Mouse (Mus musculus) CH12F3 (cell line): ENCODE measurements around the gene I0C0044D17Rik.

Experiments
- in situ Hi-C: fragments of 300-500 bp; cut with MboI; formaldehyde crosslinking; loops from 2 replicates; pipeline ENCODE4 v1.14.3; 2020; ENCODE audit warnings: low sequenced_read_pairs

I0C0044D17Rik gene

DNA sequence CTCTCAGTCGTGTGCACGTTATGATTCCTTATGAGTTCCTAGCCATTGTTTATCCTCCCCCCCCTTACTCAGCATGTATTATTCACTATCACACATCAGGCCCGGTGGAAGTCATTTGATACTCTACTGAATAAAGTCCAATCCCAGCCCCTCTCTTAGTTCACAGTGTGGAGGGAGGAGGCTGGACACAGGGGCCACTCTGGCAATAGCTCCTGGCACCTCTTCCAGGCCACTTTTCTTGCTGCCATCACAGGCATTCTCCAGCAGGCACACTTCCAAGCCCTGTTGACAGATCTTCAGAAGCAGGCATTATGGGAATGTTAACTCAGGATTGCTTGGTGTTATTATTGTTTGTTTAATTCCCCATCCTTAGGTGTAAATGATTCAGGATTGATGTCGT lies 11.1 kb upstream of the I0C0044D17Rik start:
- in situ Hi-C loops: no loop called here

DNA sequence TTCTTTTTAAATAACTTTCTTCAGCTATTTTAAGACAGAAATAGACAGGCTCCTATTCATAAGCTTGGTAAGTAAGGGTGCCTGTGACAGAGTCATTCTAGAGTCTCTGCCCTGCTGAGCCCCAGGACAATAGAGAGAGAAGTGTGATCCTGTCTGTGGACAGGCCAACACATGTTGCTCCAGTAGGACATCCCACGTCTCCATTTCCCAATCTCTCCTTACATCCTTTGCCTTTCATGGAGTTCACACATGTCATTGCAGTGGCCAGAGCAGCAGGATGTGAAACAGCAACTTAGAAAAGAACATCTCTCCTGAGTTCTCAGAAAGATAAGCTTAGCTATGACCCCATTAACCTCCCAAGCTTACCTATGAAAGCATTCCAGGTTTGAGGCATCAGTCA lies 8.1 kb upstream of the I0C0044D17Rik start:
- in situ Hi-C loops: no loop called here

DNA sequence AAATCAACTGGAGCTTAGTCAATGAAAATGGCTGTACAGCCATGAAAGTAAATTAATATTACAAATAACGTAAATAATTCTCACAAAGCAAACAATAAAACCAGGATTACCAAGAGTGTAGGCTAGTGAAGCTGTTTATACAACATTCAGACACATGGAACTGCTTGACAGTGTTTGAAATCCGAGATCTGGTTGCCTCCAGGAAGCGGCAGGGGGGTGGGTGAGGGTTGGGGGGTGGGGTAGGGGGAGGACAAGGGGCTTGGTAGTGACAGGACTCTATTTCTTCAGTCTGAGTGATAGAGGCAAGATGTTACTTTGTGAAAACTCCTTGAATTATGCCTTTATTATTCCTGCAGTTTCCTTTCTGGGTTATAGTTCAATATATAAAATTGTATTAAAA lies 3.1 kb upstream of the I0C0044D17Rik start:
- in situ Hi-C loops: no loop called here

DNA sequence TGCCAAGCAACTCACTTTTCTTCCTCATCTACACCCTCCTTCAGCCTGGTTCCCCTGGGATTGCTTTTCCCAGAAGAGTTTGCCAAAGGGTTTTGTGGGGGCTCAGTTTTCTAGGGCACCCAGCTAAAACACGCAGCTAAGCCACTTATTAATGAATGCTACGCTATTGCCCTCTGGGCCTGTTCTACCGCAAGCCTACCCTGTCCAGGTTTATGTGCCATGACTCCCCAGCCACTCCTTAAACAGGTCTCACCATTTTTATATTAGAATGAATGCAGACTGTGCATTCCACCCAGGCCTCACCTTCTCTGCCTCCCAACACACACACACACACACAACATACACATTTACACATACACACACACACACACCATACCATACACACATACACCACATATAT lies 593 bp downstream of the I0C0044D17Rik start:
- in situ Hi-C loops: no loop called here

DNA sequence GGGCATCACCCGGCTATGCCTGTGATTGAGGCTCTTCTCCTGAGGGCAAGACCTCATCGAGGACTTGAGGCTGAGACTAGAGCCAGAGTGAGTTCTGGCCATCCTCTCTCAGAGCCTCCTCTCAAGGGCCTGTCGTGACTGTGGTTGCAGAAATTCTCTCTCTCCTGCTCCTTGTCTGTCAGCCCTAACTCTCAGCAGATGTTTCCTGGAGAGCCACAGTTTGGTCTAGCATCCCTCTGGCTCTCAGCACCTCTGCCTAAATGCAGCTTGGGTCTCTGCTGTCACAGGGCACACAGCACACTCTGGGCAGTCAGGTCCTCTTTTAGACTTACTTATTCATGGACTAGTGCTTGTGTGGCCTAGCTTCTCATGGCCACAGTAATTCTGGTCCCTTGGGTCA lies 1.2 kb downstream of the I0C0044D17Rik start:
- in situ Hi-C loops: no loop called here

DNA sequence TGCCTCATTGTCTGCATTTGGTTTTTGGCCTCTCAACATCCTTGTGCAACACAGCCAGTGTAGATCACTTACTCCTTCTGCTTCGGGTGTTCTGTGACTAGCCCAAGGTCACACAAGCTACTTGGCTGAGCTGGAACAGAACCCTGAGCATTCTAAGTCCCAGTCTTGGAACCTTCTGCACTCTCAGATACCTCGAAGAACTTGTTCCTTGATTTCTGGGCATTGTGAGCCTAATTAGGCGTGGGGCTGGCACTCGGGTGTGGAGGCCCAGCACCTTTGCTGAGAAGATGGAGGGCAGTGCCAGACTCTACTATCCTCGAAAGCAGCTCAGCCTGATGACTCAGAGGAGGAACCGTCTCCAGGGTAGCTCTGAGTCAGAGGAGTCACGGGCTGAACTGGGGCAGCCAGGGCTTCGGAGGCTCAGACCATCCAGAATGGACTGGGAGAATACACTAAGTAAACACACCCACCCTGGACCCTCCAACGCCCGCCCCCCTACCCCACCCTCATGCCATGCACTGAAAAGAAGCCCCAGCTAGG lies 4.4 kb downstream of the I0C0044D17Rik start:
- in situ Hi-C loops: no loop called here

DNA sequence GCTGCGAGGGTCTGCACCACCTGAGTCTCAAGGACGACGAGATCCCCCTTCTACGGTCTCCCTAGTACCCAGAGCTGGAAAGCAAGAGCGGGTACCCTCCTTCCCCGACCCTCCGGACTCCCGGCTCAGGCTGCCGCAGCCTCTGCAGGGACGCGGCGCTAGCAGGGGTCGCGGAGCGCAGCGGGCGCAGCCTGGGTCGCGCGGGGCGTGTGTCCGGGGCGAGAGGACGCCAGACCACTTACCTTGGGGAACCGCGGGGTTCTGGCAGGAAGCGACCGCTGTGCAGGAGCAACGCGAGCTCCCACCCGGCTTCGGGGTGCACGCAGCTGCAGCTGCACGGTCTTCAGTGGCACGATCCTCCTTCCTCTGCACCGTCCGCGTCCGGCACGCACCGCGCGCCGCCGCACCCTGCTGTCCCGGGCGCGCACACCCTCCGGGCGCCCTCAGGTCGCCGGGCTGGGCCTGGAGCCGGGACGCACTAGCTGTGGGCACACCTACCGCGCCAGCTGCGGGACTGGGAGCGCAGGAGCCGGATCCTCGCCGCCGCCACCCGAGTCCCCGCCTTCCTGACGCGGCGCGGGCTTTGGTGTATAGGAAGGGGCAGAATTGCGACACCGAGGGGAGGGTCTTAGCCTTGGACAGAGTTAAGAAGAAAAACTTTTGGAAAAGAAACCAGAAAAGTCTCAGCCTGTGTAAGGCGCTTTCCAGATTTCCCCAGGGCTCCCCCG lies 6.3 kb downstream of the I0C0044D17Rik start, which contains the start of gene Kank4:
Gene Kank4, minus strand, starts transcription at position 354 of the 728 bp plus-strand sequence.
- in situ Hi-C loops: no loop called here

DNA sequence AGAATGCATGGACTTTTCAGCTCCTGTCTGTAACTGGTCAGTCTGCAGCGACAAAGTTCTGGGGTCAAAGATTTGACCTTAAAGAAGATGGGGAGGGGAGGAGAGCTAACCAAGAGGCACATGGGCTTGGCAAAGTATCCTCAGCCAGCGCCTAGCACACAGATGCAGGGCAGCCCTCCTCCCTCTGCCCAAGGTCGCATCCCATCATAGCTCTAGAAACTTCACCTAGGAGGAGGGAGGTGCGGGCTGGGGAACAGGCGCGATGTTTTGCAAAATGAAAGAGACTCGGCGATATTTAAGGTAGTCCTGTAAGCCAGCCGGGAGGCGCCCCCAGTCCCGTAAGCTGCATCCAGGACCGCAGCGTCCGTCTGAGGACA lies 6.8 kb downstream of the I0C0044D17Rik start:
- in situ Hi-C loops: no loop called here

DNA sequence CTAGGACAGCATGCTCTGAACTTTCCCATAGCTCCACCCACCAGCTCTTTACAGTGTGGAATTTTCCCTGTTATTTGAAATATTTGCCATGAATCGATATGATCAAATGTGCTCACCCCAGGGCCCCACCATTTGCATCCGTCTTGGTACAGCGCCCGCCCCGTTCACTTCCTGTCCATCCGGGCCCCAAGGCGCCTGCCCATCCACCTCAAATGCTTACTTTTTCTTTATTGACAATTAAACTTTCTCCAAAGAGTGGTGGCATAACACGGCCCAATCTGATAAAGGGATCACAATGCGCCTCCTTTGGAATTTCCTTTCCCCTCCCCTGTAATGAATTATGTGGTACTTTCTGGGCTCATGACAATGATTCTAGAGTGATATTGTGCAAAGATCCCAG lies 17.3 kb downstream of the I0C0044D17Rik start:
- in situ Hi-C loops: no loop called here

DNA sequence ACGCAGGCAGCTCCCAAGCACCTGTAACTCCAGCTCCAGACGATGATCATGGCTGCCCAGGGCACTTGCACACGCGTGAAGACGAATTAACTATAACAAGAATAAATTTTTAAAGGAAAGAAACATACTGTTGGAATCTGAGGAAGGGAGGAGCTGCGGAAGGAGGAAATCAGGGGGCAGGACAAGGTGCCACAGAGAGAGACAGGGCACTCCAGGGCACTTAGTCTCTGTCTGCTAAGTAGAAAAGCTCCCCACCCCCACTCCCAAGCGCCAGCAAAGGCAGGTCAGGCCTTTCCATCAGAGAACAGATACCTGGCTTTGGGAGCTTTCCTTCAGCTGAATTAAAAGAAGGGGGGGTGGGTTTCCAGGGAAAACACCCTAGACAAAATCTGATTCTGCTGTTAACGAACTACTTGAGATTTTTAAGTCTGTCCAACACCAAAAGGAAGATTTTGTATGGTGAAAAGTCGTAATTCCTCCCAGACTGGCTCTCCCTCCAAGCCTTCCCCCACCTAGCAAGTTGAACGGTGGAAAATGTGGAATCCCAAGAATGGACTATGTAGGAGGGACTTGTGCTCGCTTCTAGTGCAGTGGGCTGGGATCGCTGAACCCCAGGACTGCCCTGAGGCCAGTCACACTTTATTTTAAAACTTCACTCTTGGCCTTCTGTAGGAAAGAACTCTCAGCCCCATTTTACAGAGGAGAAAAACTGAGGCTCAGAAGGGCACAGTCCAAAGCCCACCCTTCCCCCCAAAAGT lies 18.2 kb downstream of the I0C0044D17Rik start:
- in situ Hi-C loops: no loop called here

DNA sequence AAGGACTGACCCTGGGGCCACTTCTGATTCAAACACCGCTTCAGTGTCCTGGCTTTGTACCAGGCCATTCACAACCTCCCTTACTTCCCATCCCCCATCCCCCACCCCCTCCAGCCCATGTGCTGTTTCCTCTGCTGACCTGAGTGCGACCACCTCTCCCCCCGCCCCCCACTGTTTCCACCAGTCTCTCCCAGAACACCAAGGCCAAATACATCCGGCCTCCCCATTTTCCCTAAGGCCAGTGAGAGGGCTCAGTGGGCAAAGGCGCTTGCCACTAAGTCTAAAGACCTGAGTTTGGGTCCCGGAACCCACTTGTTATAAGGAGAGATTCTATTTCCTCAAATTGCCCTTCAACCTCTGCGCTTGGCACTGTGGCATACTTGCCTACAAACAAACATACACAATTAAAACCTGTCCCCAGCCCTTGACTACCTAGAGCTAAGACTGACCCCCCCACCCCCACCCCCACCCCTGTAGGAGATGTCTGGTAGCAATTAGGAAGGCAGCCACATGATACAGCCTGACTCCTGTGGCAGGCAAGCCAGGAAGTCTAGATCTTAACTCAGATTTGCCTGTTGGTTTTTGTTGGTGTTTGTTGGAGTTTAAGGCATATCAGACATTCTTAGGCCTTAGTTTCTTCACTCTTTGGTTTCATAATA lies 19.0 kb downstream of the I0C0044D17Rik start:
- in situ Hi-C loops: no loop called here

DNA sequence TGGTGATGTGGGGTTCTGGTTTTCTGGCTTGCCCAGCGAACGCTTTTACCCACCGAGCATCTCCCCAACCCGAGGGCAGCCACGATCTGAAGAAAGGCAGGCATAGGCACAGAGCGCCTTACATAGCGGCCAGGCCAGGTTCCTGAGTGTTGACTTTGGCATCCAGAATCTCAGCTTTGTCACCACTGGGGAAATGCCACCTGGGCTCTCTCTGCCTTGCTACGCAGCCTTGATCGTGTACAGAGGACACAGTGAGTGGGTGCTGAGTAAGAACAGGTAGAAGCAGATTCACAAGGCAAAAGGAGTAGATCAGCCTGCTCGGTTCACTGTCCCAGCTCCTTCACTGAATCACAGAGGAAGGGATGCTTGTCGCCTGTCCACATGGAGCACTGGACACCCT lies 21.9 kb downstream of the I0C0044D17Rik start:
- in situ Hi-C loops: no loop called here

DNA sequence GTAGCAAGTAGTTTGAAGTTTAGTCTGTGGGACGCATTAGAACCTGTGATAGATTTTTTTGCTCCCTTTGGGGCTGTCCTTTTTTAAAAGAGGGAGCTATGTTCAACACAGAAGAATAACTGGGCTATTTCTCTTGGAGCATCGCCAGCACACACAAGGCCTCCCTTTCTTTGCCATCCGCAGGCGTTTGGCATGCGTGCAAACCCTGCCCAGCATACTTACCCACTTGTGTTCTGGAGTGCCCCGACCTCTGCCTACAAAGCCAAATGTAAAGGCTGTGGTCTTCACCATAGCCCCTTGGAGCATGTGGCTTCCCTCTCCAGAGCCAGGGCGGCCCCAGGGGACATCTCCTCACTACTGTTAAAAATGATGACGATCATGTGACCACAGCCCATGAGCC lies 22.8 kb downstream of the I0C0044D17Rik start:
- in situ Hi-C loops: no loop called here

DNA sequence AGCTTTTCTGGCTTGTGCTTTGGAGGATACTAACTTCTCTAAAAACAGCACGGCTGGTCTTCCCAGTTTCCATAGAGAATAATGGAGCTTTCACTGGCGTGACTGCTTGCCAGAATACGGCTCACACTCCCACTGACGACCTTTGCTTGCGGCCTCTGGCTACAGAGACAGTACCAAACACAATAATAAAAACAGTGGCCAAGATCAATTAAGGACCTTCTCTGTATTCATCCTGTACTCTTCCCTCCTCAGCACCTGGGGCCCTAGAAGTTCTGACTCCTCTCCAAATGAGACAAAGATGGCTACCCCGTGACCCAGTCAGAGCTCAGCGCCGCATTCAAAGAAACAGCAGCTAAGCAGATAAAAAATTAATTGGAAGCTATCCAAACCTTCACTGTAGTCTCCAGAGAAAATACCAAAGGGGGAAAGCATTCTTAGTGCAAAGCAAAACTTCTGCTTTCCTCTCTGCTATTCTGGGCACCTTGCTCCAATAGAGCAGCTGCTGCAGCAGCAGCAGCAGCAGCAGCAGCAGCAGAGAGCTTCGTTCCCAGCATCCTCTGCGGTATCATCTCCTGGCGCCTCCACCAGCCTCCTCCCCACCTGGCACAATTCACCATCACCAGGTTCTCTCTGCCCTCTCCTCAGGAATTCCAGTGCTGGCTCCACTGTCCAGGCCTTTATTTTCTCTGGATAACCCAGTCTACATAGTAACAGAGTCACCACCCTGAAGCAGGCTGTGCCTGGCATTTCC lies 26.9 kb downstream of the I0C0044D17Rik start:
- in situ Hi-C loops: no loop called here

DNA sequence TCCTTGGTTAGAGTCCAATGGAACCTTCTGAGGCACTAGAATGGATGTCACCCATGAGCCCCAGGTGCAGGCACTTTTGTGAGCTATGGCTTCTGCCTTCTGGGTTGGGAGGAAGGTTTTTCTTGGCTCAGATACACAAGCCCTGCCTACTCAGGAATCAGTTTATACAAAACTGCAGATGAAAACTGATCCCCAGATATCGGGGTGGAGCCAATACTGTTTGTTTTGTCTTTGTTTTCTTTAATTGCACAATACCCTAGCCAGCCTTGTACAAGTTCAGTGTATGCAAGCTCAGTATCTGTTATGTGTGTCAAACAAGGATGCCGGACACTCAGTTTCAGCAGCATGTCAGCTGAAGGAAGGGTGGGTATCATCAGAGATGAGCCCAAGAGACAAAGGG lies 28.4 kb downstream of the I0C0044D17Rik start:
- in situ Hi-C loops: no loop called here

DNA sequence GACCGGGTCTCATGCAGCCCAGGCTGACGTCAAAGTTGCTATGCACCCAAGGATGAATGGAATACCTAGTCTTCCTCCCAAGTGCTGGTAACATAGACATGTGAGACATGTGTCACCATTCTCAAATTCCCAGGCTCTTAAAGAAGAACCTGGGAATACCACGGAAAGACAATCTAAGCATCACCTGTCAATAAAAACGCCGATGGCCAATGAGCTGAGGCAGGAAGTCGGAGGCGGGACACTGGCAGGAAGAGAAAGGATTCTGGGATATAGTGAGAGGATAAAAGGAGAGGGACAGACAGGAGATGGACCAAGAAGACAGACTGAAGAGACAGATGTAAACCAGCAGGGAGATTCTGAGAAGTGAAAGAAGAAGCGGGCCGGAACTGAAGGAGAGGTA lies 30.2 kb downstream of the I0C0044D17Rik start:
- in situ Hi-C loops: no loop called here

DNA sequence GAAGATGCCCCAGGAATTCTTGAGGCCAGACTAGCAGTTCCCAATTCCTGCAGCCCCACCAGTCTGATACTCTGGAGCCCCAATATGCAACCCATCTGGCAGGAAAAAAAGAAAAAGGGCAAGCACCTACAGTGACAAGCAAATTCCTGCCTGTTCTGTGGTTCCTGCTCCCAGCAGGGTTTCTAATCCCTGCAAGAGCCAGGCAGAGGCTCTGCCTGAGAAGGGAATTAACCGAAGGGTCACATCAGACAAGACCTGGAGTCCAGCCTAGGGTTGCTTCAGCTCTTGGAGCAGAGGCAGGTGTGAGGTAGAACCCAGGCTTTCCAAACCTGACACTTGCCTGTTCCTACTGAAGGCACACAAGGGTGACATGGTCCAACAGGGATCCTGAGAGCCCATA lies 32.9 kb downstream of the I0C0044D17Rik start:
- in situ Hi-C loops: no loop called here

DNA sequence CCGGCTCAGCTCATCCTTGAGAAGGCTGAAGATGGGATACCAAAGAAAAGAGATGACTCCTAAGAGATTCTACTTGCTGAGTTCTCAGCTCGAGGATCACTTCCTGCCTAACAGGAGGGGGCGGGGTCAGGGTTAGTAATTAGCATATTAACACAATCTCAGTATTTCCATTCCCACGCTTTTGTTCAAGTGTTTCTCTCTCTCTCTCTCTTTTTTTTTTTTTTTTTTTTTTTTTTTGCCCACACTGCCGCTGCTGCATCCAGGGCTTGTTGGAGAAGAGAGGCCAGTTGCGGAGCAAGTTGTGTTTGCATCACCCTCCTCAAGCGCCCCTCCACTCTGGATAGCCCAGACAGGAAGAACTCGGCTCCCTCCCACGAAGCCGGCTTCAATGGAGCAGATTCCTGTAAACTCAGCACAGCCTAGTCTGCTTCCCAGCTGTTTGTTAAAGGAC lies 33.8 kb downstream of the I0C0044D17Rik start:
- in situ Hi-C loops: no loop called here

DNA sequence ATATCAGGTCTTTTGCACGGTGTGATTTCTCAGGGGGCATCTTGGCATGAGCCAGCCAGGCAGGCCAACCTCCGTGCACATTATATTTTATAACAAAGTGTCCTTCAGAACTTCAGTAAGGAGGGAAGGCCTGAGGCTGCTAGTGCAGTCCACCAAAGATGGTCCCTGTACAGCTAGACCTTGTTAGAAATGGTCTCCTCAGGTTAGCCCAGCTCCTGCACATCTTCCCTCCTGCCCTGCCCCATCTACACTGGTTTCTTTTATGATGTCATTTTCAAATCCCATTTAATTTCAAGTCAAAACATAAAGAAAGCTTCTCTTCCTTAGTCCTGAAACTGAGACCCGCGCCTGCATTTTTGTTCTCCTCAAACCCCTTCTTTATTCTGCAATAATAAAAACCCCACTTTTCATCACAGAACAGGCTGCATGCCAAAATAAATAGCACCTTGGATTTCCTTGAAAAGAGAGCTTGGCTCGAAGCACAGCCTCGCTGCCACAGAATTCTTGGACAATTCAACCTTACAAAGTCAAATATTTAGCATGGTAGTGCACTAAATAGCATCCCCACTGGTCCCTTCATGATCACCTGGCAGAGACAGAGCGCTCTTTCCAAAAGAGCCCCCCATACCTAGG lies 34.4 kb downstream of the I0C0044D17Rik start:
- in situ Hi-C loops: no loop called here

DNA sequence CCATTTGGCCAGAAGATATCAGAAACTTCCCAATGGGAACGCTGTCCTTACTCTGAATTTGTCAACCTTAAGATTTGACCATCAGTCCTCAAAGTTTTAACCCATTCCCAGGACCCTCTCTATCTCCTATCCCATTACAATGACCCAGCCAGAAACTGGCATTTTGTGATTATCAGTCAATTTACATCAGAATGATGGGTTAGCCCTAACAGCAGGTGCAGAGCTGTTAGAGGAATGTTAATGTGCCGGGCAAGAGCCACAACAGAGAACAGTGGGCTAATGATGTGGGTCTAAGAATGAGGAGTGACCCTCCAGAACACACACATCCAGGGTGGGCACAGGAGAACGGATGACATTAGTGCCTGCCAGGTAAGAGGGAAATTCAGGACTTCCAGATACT lies 37.4 kb downstream of the I0C0044D17Rik start:
- in situ Hi-C loops: no loop called here
